Mouse (Mus musculus) thymus, adult 2 months (tissue): ENCODE measurements around the gene Agbl2.

Experiments
- CTCF ChIP-seq: fragments of 200-500 bp; IDR thresholded peaks from 2 replicates; pipeline ENCODE4 v1.5.1; 2012; ENCODE audit warnings: mild to moderate bottlenecking, control low read depth, low read length, moderate library complexity, borderline replicate concordance; ENCODE audit not compliant: control insufficient read depth, poor library complexity, insufficient read depth; ENCODE audit errors: extremely low read depth
- POLR2A ChIP-seq: fragments of 200-500 bp; IDR thresholded peaks from 2 replicates; pipeline ENCODE4 v1.6.1; 2012; ENCODE audit warnings: mild to moderate bottlenecking, low read length, control low read depth, moderate library complexity; ENCODE audit not compliant: control insufficient read depth, poor library complexity, insufficient read depth; ENCODE audit errors: extremely low read depth

GRCm38 (mm10) chr2:90848331-90848730 lies 65.8 kb downstream of the Agbl2 start:
- TF ChIP-seq CTCF (no peak), POLR2A (no peak)
